Mouse (Mus musculus) MEL (cell line): ENCODE data around the gene Gm9507. TPM values are rescaled to one million over a fixed set of nuclear protein-coding genes. Genes with fewer than 3 reads are reported as not detected.

Experiments used
- DNase-seq: peaks from one replicate; pipeline ENCODE4 v3.0.0; 2011; ENCODE audit warnings: low read depth, low spot score
- H3K27ac ChIP-seq: 2 replicates; pipeline ENCODE4 v1.5.1; 2012; ENCODE audit warnings: low read depth, mild to moderate bottlenecking, control low read depth, low read length, moderate library complexity; ENCODE audit not compliant: control insufficient read depth
- H3K27me3 ChIP-seq, 2 experiments: fragments of 150-350 bp in 1 of 2; sonication (generic) in 1 of 2; 2 replicates each; pipeline ENCODE4 v1.6.1; 2012; ENCODE audit warnings: low read length in 2 of 2, mild to moderate bottlenecking in 2 of 2, improper control_type of control experiment in 1 of 2, moderate library complexity in 1 of 2; ENCODE audit not compliant: insufficient read depth in 2 of 2, control insufficient read depth in 1 of 2
- H3K36me3 ChIP-seq, 2 experiments: 2 replicates each; pipeline ENCODE4 v1.6.1; 2012 to 2014; ENCODE audit warnings: low read length in 2 of 2, improper control_type of control experiment in 1 of 2, inconsistent platforms in 1 of 2, mild to moderate bottlenecking in 1 of 2; ENCODE audit not compliant: insufficient read depth in 2 of 2, control insufficient read depth in 1 of 2
- H3K4me1 ChIP-seq, 2 experiments: fragments of 150-350 bp in 1 of 2; sonication (generic) in 1 of 2; 2 replicates each; pipeline ENCODE4 v1.6.1; 2012; ENCODE audit warnings: low read length in 2 of 2, improper control_type of control experiment in 1 of 2, mild to moderate bottlenecking in 1 of 2; ENCODE audit not compliant: insufficient read depth in 2 of 2, control insufficient read depth in 1 of 2
- H3K4me3 ChIP-seq, 2 experiments: fragments of 150-350 bp in 1 of 2; sonication (generic) in 1 of 2; 2 replicates each; pipeline ENCODE4 v1.5.1; 2012; ENCODE audit warnings: low read depth in 2 of 2, low read length in 2 of 2, mild to moderate bottlenecking in 2 of 2, moderate library complexity in 2 of 2, control low read depth in 1 of 2, improper control_type of control experiment in 1 of 2; ENCODE audit not compliant: control insufficient read depth in 1 of 2, insufficient read depth in 1 of 2
- H3K79me2 ChIP-seq: 2 replicates; pipeline ENCODE4 v1.6.1; 2012; ENCODE audit warnings: mild to moderate bottlenecking, low read length, moderate library complexity; ENCODE audit not compliant: control insufficient read depth, poor library complexity, insufficient read depth
- H3K9ac ChIP-seq: 2 replicates; pipeline ENCODE4 v1.6.1; 2012; ENCODE audit warnings: low read depth, mild to moderate bottlenecking, control low read depth, low read length, moderate library complexity; ENCODE audit not compliant: control insufficient read depth, poor library complexity, severe bottlenecking
- H3K9me3 ChIP-seq: fragments of 150-350 bp; sonication (generic); replicated peaks from 2 replicates; pipeline ENCODE4 v1.6.1; 2012; ENCODE audit warnings: mild to moderate bottlenecking, low read length, improper control_type of control experiment, moderate library complexity; ENCODE audit not compliant: insufficient read depth
- CHD1 ChIP-seq: IDR thresholded peaks from 2 replicates; pipeline ENCODE4 v1.6.1; 2012; ENCODE audit warnings: low read depth, mild to moderate bottlenecking, inconsistent platforms, low read length, improper control_type of control experiment
- CTCF ChIP-seq, 3 experiments: IDR thresholded peaks in 2 of 3; conservative IDR thresholded peaks in 1 of 3; 2 replicates each; pipeline ENCODE4 v1.5.1; 2011 to 2012; ENCODE audit warnings: low read length in 3 of 3, low read depth in 2 of 3, mild to moderate bottlenecking in 2 of 3, improper control_type of control experiment in 1 of 3, inconsistent platforms in 1 of 3, mixed read lengths in 1 of 3, moderate library complexity in 1 of 3; ENCODE audit not compliant: control insufficient read depth in 1 of 3, insufficient read depth in 1 of 3, poor library complexity in 1 of 3, severe bottlenecking in 1 of 3
- ETS1 ChIP-seq: IDR thresholded peaks from 2 replicates; pipeline ENCODE4 v1.6.1; 2012; ENCODE audit warnings: low read depth, mild to moderate bottlenecking, inconsistent platforms, low read length, improper control_type of control experiment, moderate library complexity
- HCFC1 ChIP-seq: IDR thresholded peaks from 2 replicates; pipeline ENCODE4 v1.6.1; 2012; ENCODE audit warnings: low read depth, mild to moderate bottlenecking, inconsistent platforms, low read length, improper control_type of control experiment, moderate library complexity
- JUND ChIP-seq: IDR thresholded peaks from 2 replicates; pipeline ENCODE4 v1.6.1; 2011; ENCODE audit warnings: low read depth, mild to moderate bottlenecking, improper control_type of control experiment, low read length
- KAT2A ChIP-seq: conservative IDR thresholded peaks from 2 replicates; pipeline ENCODE4 v1.6.1; 2012; ENCODE audit warnings: low read depth, low read length, improper control_type of control experiment, inconsistent platforms
- MAFK ChIP-seq: IDR thresholded peaks from 2 replicates; pipeline ENCODE4 v1.6.1; 2011; ENCODE audit warnings: low read depth, mild to moderate bottlenecking, low read length, improper control_type of control experiment, borderline replicate concordance
- MAX ChIP-seq: IDR thresholded peaks from 2 replicates; pipeline ENCODE4 v1.6.1; 2011; ENCODE audit warnings: low read length, improper control_type of control experiment
- MAZ ChIP-seq: IDR thresholded peaks from 2 replicates; pipeline ENCODE4 v1.6.1; 2012; ENCODE audit warnings: low read depth, mild to moderate bottlenecking, inconsistent platforms, low read length, improper control_type of control experiment
- MYB ChIP-seq: IDR thresholded peaks from 2 replicates; pipeline ENCODE4 v1.6.1; 2011; ENCODE audit warnings: mild to moderate bottlenecking, low read depth, low read length, improper control_type of control experiment
- NELFE ChIP-seq: IDR thresholded peaks from 2 replicates; pipeline ENCODE4 v1.6.1; 2011; ENCODE audit warnings: low read depth, low read length, improper control_type of control experiment
- POLR2AphosphoS2 ChIP-seq: IDR thresholded peaks from 2 replicates; pipeline ENCODE4 v1.6.1; 2011; ENCODE audit warnings: low read length, improper control_type of control experiment
- TBP ChIP-seq: IDR thresholded peaks from 2 replicates; pipeline ENCODE4 v1.8.0; 2011; ENCODE audit warnings: low read depth, low read length, improper control_type of control experiment
- UBTF ChIP-seq: IDR thresholded peaks from 2 replicates; pipeline ENCODE4 v1.6.1; 2012; ENCODE audit warnings: low read depth, mild to moderate bottlenecking, inconsistent platforms, low read length, improper control_type of control experiment, moderate library complexity, borderline replicate concordance; ENCODE audit not compliant: insufficient read depth
- ZC3H11A ChIP-seq: IDR thresholded peaks from 2 replicates; pipeline ENCODE4 v1.6.1; 2012; ENCODE audit warnings: low read depth, mild to moderate bottlenecking, inconsistent platforms, low read length, improper control_type of control experiment
- ZNF384 ChIP-seq: IDR thresholded peaks from 2 replicates; pipeline ENCODE4 v1.6.1; 2012; ENCODE audit warnings: low read depth, mild to moderate bottlenecking, inconsistent platforms, low read length, improper control_type of control experiment
- polyA plus RNA-seq, 2 experiments: library from polyadenylated mRNA; stranded (reverse) in 1 of 2; unstranded in 1 of 2; fragments of >175 nt in 1 of 2; fragments of >200 nt in 1 of 2; gene quantifications; 2 replicates each; pipeline versions ENCODE4 v1.2.1 to v1.2.4; 2012; ENCODE audit warnings: low replicate concordance in 2 of 2, low read depth in 1 of 2; ENCODE audit not compliant: insufficient read length in 2 of 2, insufficient read depth in 1 of 2, missing spikeins in 1 of 2
- total RNA-seq: library from RNA; depleted of rRNA; stranded (reverse); fragments of 300-350 nt; gene quantifications from 2 replicates; pipeline ENCODE4 v1.2.3, GENCODE M21; 2012

Gm9507 gene
- total and polyA plus RNA-seq, 3 experiments = not detected

DNA sequence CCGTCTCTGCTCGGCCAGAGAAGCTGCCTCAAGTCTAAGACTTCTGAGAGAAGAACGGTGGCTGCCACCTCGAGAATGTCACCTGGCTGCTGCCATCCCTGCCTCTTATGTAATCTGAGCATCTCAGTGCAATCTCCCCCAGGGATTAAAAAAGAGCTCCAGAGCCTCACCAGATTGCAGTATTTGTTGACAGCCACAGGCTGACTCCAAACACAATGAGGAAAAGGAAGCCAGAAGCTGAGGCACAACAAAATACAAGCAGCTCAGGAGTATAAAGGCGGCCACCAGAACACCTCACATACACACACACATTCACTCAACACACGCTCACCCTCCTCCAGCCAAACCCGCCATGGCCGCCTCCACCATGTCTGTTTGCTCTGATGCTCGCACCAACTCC, 24.0 kb upstream of the Gm9507 start, which contains the start of gene Krtap10-10:
TSS of gene Krtap10-10 (plus strand) at position 301 of the 400 bp plus-strand sequence.
- peaks cover 0 to 2% of the 10 kb centered on the region in 2 experiments; a peak in 1 of 4 replicates for H3K27me3 ChIP-seq
- no peak within 1 kb of the TSS for H3K27ac ChIP-seq
- no peak within 1 kb of the TSS for H3K9ac ChIP-seq
- no peaks in the 10 kb centered on the region for H3K4me1 ChIP-seq
- no peaks in the 10 kb centered on the region for H3K36me3 ChIP-seq
- H3K79me2 ChIP-seq = no peaks in the 10 kb centered on the region
- no peaks in the 10 kb centered on the region for H3K9me3 ChIP-seq
- DNase-seq = no peak
- TF ChIP-seq JUND (no peak), NELFE (no peak), CTCF (IDR thresholded peaks at IDR 0.05 in 2 of 3, conservative IDR thresholded peaks at IDR 0.05 in 1 of 3; ENCODE audit: control insufficient read depth in 1 of 3, insufficient read depth in 1 of 3, low read depth in 2 of 3, low read length in 3 of 3, poor library complexity in 1 of 3, severe bottlenecking in 1 of 3) (no peak)
- no peak within 1 kb of the TSS for H3K4me3 ChIP-seq

DNA sequence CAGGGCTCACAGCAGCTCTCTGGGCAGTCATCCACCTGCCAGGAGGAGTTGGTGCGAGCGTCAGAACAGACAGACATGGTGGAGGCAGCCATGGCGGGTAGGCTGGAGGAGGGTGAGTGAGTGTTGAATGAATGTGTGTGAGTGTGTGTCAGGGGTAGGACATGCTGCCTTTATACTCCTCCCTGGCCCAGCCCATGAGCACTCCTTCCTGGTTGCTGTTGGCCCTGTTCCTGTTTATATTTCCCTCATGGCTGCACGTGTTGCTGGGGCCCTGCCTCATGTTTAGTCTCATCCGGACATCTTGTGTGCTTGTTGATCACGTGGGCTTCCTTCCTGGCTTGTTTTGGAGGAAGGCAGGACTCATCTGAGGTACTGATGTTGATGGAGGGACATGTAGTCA, 15.3 kb upstream of the Gm9507 start, which contains the start of gene Krtap10-4:
TSS of gene Krtap10-4 (minus strand) at position 145 of the 400 bp plus-strand sequence.
- Histone ChIP-seq H3K9ac (no peak within 1 kb of the TSS), H3K4me1 (no peaks in the 10 kb centered on the region), H3K27me3 (peaks cover 0 to 4% of the 10 kb centered on the region in 2 experiments; a peak in 2 of 4 replicates), H3K4me3 (no peak within 1 kb of the TSS), H3K79me2 (no peaks in the 10 kb centered on the region), H3K27ac (no peak within 1 kb of the TSS), H3K36me3 (no peaks in the 10 kb centered on the region), H3K9me3 (no peaks in the 10 kb centered on the region)
- no peak for DNase-seq
- TF ChIP-seq KAT2A = no peak
- no peak for TF ChIP-seq MAZ
- TF ChIP-seq UBTF = no peak
- no peak for TF ChIP-seq CHD1
- no peak for TF ChIP-seq ZNF384

DNA sequence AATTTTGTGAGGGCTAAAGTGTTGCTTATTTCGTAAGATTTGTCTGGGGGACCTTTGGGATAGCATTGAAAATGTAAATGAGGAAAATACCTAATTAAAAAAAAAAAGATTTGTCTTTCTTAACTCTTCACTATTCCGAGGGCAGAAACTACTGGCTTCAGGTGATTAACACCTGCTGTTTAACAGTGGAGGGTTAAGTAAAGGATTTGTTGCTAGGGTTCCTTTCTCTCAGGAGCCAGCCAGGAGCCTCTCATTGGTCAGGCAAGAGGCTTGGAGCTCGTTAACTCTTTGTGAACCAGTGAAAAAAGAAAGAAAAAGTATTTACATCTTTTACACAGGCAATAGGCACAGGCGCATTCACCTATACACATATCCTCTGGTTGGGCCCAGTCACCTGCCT, 7.6 kb upstream of the Gm9507 start:
- Histone ChIP-seq H3K4me3 (no peak overlapping the region), H3K9ac (no peak overlapping the region), H3K27ac (no peak overlapping the region), H3K79me2 (no peaks in the 10 kb centered on the region), H3K4me1 (peaks cover 0 to 7% of the 10 kb centered on the region in 2 experiments; a peak in 2 of 4 replicates), H3K36me3 (no peaks in the 10 kb centered on the region), H3K27me3 (no peaks in the 10 kb centered on the region), H3K9me3 (no peaks in the 10 kb centered on the region)
- DNase-seq = no peak
- TF ChIP-seq ZNF384 = no peak
- no peak for TF ChIP-seq MAX
- TF ChIP-seq MYB = no peak
- no peak for TF ChIP-seq TBP
- no peak for TF ChIP-seq MAFK
- no peak for TF ChIP-seq ETS1
- TF ChIP-seq HCFC1 = no peak
- TF ChIP-seq ZC3H11A = no peak
- TF ChIP-seq CHD1 = no peak
- TF ChIP-seq POLR2AphosphoS2 = no peak
- TF ChIP-seq UBTF = no peak
